Mouse (Mus musculus): ENCODE data around the gene Gatc. TPM values are rescaled to one million over a fixed set of nuclear protein-coding genes. Genes with fewer than 3 reads are reported as not detected.

Gatc gene
- polyA plus RNA-seq (2015; fragmentation: Illumina TruSeq; extraction: RNeasy Lipid Tissue Mini Kit (QIAGEN cat#74804); ENCODE audit: low read depth, low replicate concordance) = 34.1 TPM

DNA sequence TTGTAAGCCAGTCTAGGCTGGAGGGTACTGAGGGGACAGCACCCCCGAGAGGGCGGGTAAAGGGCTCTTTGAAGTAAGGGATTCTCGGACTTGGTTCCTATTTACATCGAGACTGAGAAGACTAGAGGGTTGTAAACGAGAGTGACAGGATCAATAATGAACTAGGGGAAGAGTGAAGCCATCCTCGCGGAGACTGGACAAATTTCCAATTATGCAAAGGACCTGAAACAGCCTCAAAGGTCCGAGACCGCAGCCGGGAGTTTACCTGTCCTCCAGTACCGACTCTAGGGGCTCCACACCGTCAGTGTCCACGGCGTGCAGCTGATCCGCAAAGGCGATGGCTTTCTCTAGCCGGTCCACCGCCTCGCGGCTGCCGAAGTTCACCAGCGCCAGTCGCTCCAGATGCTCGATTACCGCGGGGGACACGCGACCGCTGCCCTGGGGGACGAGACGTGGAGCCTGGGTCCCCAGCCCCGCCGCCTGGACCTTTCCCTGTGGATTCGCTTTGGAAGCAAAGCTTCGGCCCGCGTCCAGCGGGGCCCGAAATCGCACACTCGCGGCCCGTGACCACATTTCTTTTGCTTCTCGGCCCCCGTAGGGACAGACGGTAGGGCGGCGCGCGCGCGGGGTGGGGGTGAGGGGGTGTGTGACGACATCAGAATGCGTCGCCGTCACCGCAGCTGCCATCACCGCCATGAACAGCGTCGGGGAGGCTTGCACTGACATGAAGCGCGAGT is at the start of gene Gatc, which contains the start of gene Triap1:
Gatc (minus strand) TSS at position 602 of the 737 bp plus-strand sequence.
Triap1 (plus strand) TSS at position 649 of the 737 bp plus-strand sequence.

DNA sequence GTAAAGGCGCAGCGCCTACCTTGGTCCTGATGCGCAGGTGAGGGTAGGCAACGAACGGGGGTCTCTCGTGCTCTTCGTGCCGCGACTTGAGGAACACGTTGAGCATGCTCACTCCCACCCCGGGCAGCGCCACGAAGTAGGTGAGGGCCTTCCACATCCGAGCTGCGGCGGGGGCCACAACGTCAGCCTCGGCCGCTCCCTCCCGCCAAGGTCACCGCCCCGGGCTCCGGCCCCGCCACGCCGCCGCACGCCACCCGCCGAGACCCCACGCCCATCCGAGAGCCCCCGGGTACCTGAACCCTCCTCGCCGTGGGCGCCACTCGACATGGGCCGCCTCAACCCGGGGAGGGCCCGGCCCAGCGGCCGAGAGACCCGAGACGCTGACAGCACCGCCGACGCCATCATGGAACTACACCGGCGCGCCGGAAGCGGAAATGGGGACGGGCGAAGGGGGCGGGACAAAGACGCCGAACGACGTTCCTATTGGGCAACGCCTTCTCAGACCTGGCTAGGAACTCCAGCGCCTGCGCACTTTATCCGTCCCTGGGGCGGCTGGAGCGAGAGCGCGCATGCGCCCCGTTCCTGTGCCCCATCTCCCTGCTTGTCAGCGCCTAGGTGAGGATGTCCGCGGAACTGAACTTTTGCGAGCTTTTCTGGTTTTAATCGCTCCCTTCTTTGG is 7.7 kb upstream of the Gatc start, which contains the start of gene Cox6a1:
Cox6a1 (minus strand) TSS at position 436 of the 679 bp plus-strand sequence.

DNA sequence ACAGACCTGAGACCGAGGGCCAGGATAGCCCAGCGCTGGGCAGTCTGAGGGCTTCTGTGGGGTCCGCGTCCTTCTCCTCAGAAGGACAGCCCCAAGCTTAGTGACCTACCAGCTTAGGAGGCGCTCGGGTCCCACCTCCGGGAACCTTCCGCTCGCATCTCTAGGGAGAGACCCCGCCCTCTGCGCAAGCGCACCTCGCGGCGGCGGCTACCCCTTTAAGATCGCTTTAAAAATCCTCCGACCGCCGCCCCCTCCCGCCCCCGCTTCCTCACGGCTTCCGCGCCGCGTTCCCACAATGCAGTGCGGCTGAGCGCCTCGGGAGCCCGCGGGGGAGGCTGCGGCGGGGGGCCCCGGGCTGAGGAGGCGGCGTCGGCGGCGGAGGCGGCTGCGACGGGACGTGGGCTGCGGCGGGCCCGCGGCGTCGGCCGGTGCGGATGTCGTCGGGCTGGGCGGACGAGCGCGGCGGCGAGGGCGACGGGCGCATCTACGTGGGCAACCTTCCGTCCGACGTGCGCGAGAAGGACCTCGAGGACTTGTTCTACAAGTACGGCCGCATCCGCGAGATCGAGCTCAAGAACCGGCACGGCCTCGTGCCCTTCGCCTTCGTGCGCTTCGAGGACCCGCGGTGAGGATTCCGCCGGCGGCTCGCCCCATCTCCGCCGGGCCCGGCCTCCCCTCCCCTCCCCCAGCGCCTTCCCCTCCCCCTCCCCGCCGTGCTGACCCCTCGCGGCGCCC is 13.9 kb downstream of the Gatc start, which contains the start of gene Srsf9:
Srsf9 (plus strand) TSS at position 303 of the 735 bp plus-strand sequence.

DNA sequence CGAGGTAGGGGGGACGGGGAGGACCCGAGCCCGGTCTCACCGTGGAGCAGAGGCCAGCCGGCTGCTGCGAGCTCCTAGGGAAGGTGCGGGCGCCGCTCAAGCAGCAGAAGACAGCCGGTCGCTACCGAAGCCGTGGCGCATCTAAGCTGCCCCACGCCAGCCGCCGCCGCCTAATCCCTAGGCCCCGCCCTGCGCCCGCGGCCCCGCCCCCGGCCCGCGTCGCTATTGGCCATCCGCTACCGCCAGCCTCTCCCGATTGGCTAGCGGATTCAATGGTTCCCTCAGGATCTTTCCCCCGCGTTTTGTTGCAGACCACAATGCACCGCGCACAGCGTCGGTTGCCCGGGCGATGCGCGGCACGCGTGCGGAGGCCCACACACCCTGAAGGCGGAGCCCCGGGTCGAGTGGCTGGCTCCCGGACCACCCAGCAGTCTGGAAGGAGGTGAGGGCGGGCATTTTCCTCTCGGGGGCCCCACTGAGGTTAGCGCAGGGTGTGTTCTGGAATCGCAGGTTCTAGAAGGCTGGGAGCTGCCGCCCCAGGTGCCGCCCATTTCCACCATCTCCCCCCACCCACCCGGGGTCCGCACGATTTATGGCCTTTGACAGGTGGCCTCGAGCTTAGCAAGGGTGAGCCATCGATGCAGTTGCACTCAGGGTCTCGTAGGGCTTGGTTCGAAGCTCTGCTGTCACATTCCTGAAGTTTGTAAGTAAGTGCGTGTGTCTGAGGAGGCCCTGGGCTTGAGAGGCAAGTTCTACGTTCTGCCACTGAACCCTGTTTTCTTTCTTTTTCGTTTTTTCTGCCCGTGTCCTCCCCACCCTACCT is 40.0 kb downstream of the Gatc start, which contains the start of gene Dynll1:
Dynll1 (minus strand) TSS at position 208 of the 823 bp plus-strand sequence.

Other genes with a start within 250 kb of the Gatc start
- gene Gm10401, start 242.9 kb downstream of the Gatc start, polyA plus RNA-seq (2015; fragmentation: Illumina TruSeq; extraction: RNeasy Lipid Tissue Mini Kit (QIAGEN cat#74804); ENCODE audit: low read depth, low replicate concordance) = not detected
- 11.1 TPM for gene Acads, start 221.8 kb downstream of the Gatc start, polyA plus RNA-seq (2015; fragmentation: Illumina TruSeq; extraction: RNeasy Lipid Tissue Mini Kit (QIAGEN cat#74804); ENCODE audit: low read depth, low replicate concordance)
- 20.1 TPM for gene Unc119b, start 206.2 kb downstream of the Gatc start, polyA plus RNA-seq (2015; fragmentation: Illumina TruSeq; extraction: RNeasy Lipid Tissue Mini Kit (QIAGEN cat#74804); ENCODE audit: low read depth, low replicate concordance)
- 58.1 TPM for gene Mlec, start 183.0 kb downstream of the Gatc start, polyA plus RNA-seq (2015; fragmentation: Illumina TruSeq; extraction: RNeasy Lipid Tissue Mini Kit (QIAGEN cat#74804); ENCODE audit: low read depth, low replicate concordance)
- 250 TPM for gene Cabp1, start 146.8 kb downstream of the Gatc start, polyA plus RNA-seq (2015; fragmentation: Illumina TruSeq; extraction: RNeasy Lipid Tissue Mini Kit (QIAGEN cat#74804); ENCODE audit: low read depth, low replicate concordance)
- 183 TPM for gene Pop5, start 105.3 kb downstream of the Gatc start, polyA plus RNA-seq (2015; fragmentation: Illumina TruSeq; extraction: RNeasy Lipid Tissue Mini Kit (QIAGEN cat#74804); ENCODE audit: low read depth, low replicate concordance)
- 162 TPM for gene Rnf10, start 68.3 kb downstream of the Gatc start, polyA plus RNA-seq (2015; fragmentation: Illumina TruSeq; extraction: RNeasy Lipid Tissue Mini Kit (QIAGEN cat#74804); ENCODE audit: low read depth, low replicate concordance)
- 36.9 TPM for gene Coq5, start 61.5 kb downstream of the Gatc start, polyA plus RNA-seq (2015; fragmentation: Illumina TruSeq; extraction: RNeasy Lipid Tissue Mini Kit (QIAGEN cat#74804); ENCODE audit: low read depth, low replicate concordance)
- 791 TPM for gene Dynll1, start 40.2 kb downstream of the Gatc start, polyA plus RNA-seq (2015; fragmentation: Illumina TruSeq; extraction: RNeasy Lipid Tissue Mini Kit (QIAGEN cat#74804); ENCODE audit: low read depth, low replicate concordance)
- 52.9 TPM for gene Srsf9, start 14.0 kb downstream of the Gatc start, polyA plus RNA-seq (2015; fragmentation: Illumina TruSeq; extraction: RNeasy Lipid Tissue Mini Kit (QIAGEN cat#74804); ENCODE audit: low read depth, low replicate concordance)
- gene Triap1, start within 50 bp of the Gatc start, polyA plus RNA-seq (2015; fragmentation: Illumina TruSeq; extraction: RNeasy Lipid Tissue Mini Kit (QIAGEN cat#74804); ENCODE audit: low read depth, low replicate concordance) = 44.1 TPM
- 1,466 TPM for gene Cox6a1, start 7.8 kb upstream of the Gatc start, polyA plus RNA-seq (2015; fragmentation: Illumina TruSeq; extraction: RNeasy Lipid Tissue Mini Kit (QIAGEN cat#74804); ENCODE audit: low read depth, low replicate concordance)
- 24.3 TPM for gene Msi1, start 88.4 kb upstream of the Gatc start, polyA plus RNA-seq (2015; fragmentation: Illumina TruSeq; extraction: RNeasy Lipid Tissue Mini Kit (QIAGEN cat#74804); ENCODE audit: low read depth, low replicate concordance)
- not detected for gene Pla2g1b, start 125.1 kb upstream of the Gatc start, polyA plus RNA-seq (2015; fragmentation: Illumina TruSeq; extraction: RNeasy Lipid Tissue Mini Kit (QIAGEN cat#74804); ENCODE audit: low read depth, low replicate concordance)
- 44.3 TPM for gene Sirt4, start 143.5 kb upstream of the Gatc start, polyA plus RNA-seq (2015; fragmentation: Illumina TruSeq; extraction: RNeasy Lipid Tissue Mini Kit (QIAGEN cat#74804); ENCODE audit: low read depth, low replicate concordance)
- gene Pxn, start 165.5 kb upstream of the Gatc start, polyA plus RNA-seq (2015; fragmentation: Illumina TruSeq; extraction: RNeasy Lipid Tissue Mini Kit (QIAGEN cat#74804); ENCODE audit: low read depth, low replicate concordance) = 21.8 TPM
- 477 TPM for gene Rplp0, start 218.3 kb upstream of the Gatc start, polyA plus RNA-seq (2015; fragmentation: Illumina TruSeq; extraction: RNeasy Lipid Tissue Mini Kit (QIAGEN cat#74804); ENCODE audit: low read depth, low replicate concordance)
- 24.1 TPM for gene Gcn1l1, start 224.1 kb upstream of the Gatc start, polyA plus RNA-seq (2015; fragmentation: Illumina TruSeq; extraction: RNeasy Lipid Tissue Mini Kit (QIAGEN cat#74804); ENCODE audit: low read depth, low replicate concordance)

Measured in brain, adult 10 weeks (tissue).